In the genomic region with DNA sequence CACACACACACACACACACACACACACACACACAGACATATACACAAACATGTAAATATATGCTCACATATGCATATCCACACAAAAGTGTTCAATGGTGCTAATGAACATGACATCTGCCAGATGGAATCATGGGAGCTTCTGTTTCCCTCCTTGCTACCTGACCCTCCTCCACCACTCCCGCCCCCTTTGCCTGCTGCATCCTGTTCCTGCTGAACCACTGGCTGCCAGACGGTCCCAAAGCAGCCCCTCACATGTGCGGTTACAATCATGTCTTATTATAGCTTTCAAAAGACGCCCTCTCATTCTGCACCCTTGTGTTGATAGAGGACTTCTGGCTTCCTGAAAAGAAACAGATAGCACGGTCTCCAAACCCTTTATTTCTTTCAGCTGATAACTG, we compare ENCODE assay signal across 11 mouse cellular contexts.
DNase-seq lines count a peak whose midpoint lies in the region; ATAC-seq and TF ChIP-seq lines count a peak whose summit lies in the region.
"Had no signal": no experiment of that assay in that cellular context is flagged by ENCODE, and none has a peak within 500 bp of the region (broad histone marks: within the 10 kb centered on the region; RNA-seq: fewer than 3 reads in every experiment).

No protein-coding gene starts in this region.

- H3K9me3 ChIP-seq in lung, embryonic 14.5 days (ENCODE audit: low read depth, low read length), result no peaks in the 10 kb centered on the region
- H3K9me3 ChIP-seq in embryonic facial prominence, embryonic 14.5 days (ENCODE audit: control insufficient read depth, low read length), result no peaks in the 10 kb centered on the region
- no peaks in the 10 kb centered on the region for H3K9me3 ChIP-seq in limb, embryonic 11.5 days (ENCODE audit: control insufficient read depth, low read length)
- H3K9me3 ChIP-seq in intestine, postnatal 0 days (ENCODE audit: control insufficient read depth), result no peaks in the 10 kb centered on the region
- H3K9me3 ChIP-seq: midbrain, embryonic 12.5 days had no signal

- 23% methylated on average over 5 of the region's 5 CpGs for WGBS in lung, embryonic 14.5 days
- WGBS in embryonic facial prominence, embryonic 14.5 days, result 22% methylated on average over 5 of the region's 5 CpGs
- 13% methylated on average over 5 of the region's 5 CpGs for WGBS in limb, embryonic 11.5 days
- WGBS in intestine, postnatal 0 days, result 40% methylated on average over 5 of the region's 5 CpGs

- no peaks in the 10 kb centered on the region for H3K27me3 ChIP-seq in lung, embryonic 14.5 days (ENCODE audit: insufficient read depth, low read length)
- no peaks in the 10 kb centered on the region for H3K27me3 ChIP-seq in embryonic facial prominence, embryonic 14.5 days (replicated peaks; ENCODE audit: control insufficient read depth, insufficient read depth, low read length)
- no peaks in the 10 kb centered on the region for H3K27me3 ChIP-seq in limb, embryonic 11.5 days (ENCODE audit: control insufficient read depth, insufficient read depth, low read length)
- no peaks in the 10 kb centered on the region for H3K27me3 ChIP-seq in intestine, postnatal 0 days (replicated peaks; ENCODE audit: control insufficient read depth, insufficient read depth, low read length)
- H3K27me3 ChIP-seq: midbrain, embryonic 12.5 days had no signal

- H3K4me3 ChIP-seq in lung, embryonic 14.5 days (ENCODE audit: low read depth, low read length), result no peak overlapping the region
- H3K4me3 ChIP-seq in embryonic facial prominence, embryonic 14.5 days (ENCODE audit: low read depth, low read length), result no peak overlapping the region
- no peak overlapping the region for H3K4me3 ChIP-seq in limb, embryonic 11.5 days (ENCODE audit: low read depth, low read length)
- H3K4me3 ChIP-seq in intestine, postnatal 0 days (ENCODE audit: low read depth, low read length), result no peak overlapping the region
- H3K4me3 ChIP-seq: midbrain, embryonic 12.5 days had no signal

- no peak for TF ChIP-seq CTCF in lung, embryonic 14.5 days (IDR thresholded peaks at IDR 0.05; ENCODE audit: low read depth)
- TF ChIP-seq CTCF in intestine, postnatal 0 days (IDR thresholded peaks at IDR 0.05; ENCODE audit: low read depth), result no peak

- ATAC-seq in lung, embryonic 14.5 days (ENCODE audit: insufficient read depth), result peak; percentile 35; the same call in 1 of the 2 replicates
- peak; percentile 63; the same call in 1 of the 2 replicates for ATAC-seq in embryonic facial prominence, embryonic 14.5 days (ENCODE audit: low read depth)
- ATAC-seq in limb, embryonic 11.5 days (ENCODE audit: insufficient number of reproducible peaks, low FRiP score, low TSS enrichment, low read depth), result no peak
- ATAC-seq in intestine, postnatal 0 days, result no peak
- ATAC-seq: intestine, embryonic 16.5 days had no signal

- H3K36me3 ChIP-seq in lung, embryonic 14.5 days (ENCODE audit: insufficient read depth), result no peaks in the 10 kb centered on the region
- H3K36me3 ChIP-seq in embryonic facial prominence, embryonic 14.5 days (ENCODE audit: control insufficient read depth, insufficient read depth, low read length), result no peaks in the 10 kb centered on the region
- H3K36me3 ChIP-seq in limb, embryonic 11.5 days (ENCODE audit: control insufficient read depth, insufficient read depth, low read length), result no peaks in the 10 kb centered on the region
- H3K36me3 ChIP-seq in intestine, postnatal 0 days (ENCODE audit: control insufficient read depth, insufficient read depth), result no peaks in the 10 kb centered on the region
- H3K36me3 ChIP-seq: midbrain, embryonic 12.5 days had no signal

- peak; percentile 61 for DNase-seq in heart, adult 11 months
- no peak for DNase-seq in heart, adult 9 months (ENCODE audit: low spot score in 2 of 2)
- peak; percentile 30 for DNase-seq in lung, embryonic 14.5 days
- DNase-seq in lung, adult 18-20 months, result no peak
- DNase-seq in embryonic facial prominence, embryonic 14.5 days (ENCODE audit: low spot score), result peak; percentile 36
- DNase-seq in limb, embryonic 11.5 days (ENCODE audit: low spot score), result peak; percentile 51
- DNase-seq in B cell, adult 2 months, result no peak
- DNase-seq: thymus, adult 2 months had no signal

- H3K9ac ChIP-seq in lung, embryonic 14.5 days, result no peak overlapping the region
- no peak overlapping the region for H3K9ac ChIP-seq in embryonic facial prominence, embryonic 14.5 days (ENCODE audit: low read depth, low read length)
- H3K9ac ChIP-seq in limb, embryonic 11.5 days (ENCODE audit: low read length), result no peak overlapping the region
- H3K9ac ChIP-seq in intestine, postnatal 0 days (ENCODE audit: low read depth, low read length), result no peak overlapping the region
- H3K9ac ChIP-seq: midbrain, embryonic 12.5 days had no signal

- H3K27ac ChIP-seq in lung, embryonic 14.5 days (ENCODE audit: low read depth), result no peak overlapping the region
- H3K27ac ChIP-seq in embryonic facial prominence, embryonic 14.5 days (replicated peaks; ENCODE audit: low read depth, low read length), result no peak overlapping the region
- no peak overlapping the region for H3K27ac ChIP-seq in limb, embryonic 11.5 days (replicated peaks; ENCODE audit: low read depth, low read length)
- no peak overlapping the region for H3K27ac ChIP-seq in intestine, postnatal 0 days (ENCODE audit: low read depth, low read length)
- H3K27ac ChIP-seq: midbrain, embryonic 12.5 days had no signal

- H3K4me1 ChIP-seq in lung, embryonic 14.5 days (ENCODE audit: insufficient read depth), result no peaks in the 10 kb centered on the region
- H3K4me1 ChIP-seq in embryonic facial prominence, embryonic 14.5 days (ENCODE audit: control insufficient read depth, insufficient read depth, low read length), result no peaks in the 10 kb centered on the region
- no peaks in the 10 kb centered on the region for H3K4me1 ChIP-seq in limb, embryonic 11.5 days (ENCODE audit: control insufficient read depth, insufficient read depth, low read length)
- no peaks in the 10 kb centered on the region for H3K4me1 ChIP-seq in intestine, postnatal 0 days (replicated peaks; ENCODE audit: control insufficient read depth, insufficient read depth, low read length)

- no peak overlapping the region for H3K4me2 ChIP-seq in lung, embryonic 14.5 days
- H3K4me2 ChIP-seq in embryonic facial prominence, embryonic 14.5 days (ENCODE audit: low read depth, low read length), result peak overlapping the region; percentile 34
- H3K4me2 ChIP-seq in limb, embryonic 11.5 days (ENCODE audit: low read depth, severe bottlenecking), result peak overlapping the region; percentile 10
- no peak overlapping the region for H3K4me2 ChIP-seq in intestine, postnatal 0 days (replicated peaks; ENCODE audit: low read depth)
- H3K4me2 ChIP-seq: midbrain, embryonic 12.5 days had no signal

Comparison
In these comparisons a context has a peak if more than half of its experiments do, and no peak if none do; other contexts are left out.
1. DNase-seq: peak in heart, adult 11 months (single experiment), lung, embryonic 14.5 days (single experiment), embryonic facial prominence, embryonic 14.5 days (single experiment) and limb, embryonic 11.5 days (single experiment); none in heart, adult 9 months (0 of 2), lung, adult 18-20 months (0 of 2) and B cell, adult 2 months (0 of 2).
2. ATAC-seq: peak in lung, embryonic 14.5 days (single experiment) and embryonic facial prominence, embryonic 14.5 days (single experiment); none in limb, embryonic 11.5 days (single experiment) and intestine, postnatal 0 days (single experiment).
3. H3K4me2 ChIP-seq: peak in embryonic facial prominence, embryonic 14.5 days (single experiment) and limb, embryonic 11.5 days (single experiment); none in lung, embryonic 14.5 days (single experiment) and intestine, postnatal 0 days (single experiment).